Mouse (Mus musculus) limb, embryonic 11.5 days (tissue): ENCODE results near the gene Inpp5d. TPM values are rescaled to one million over a fixed set of nuclear protein-coding genes. Genes with fewer than 3 reads are reported as not detected.

ENCODE experiments used
- ATAC-seq: fragments of 200-750 bp; cut with Nextera tagmentation; 2 replicates; pipeline ENCODE4 v1.8.0; 2017; ENCODE audit warnings: low read depth; ENCODE audit not compliant: insufficient number of reproducible peaks, low FRiP score, low TSS enrichment
- DNase-seq: peaks from one replicate; pipeline ENCODE4 v3.0.0-alpha.2; 2015; ENCODE audit warnings: low spot score
- H3K27ac ChIP-seq: fragments of 300-500 bp; sonication (generic); replicated peaks from 2 replicates; pipeline ENCODE4 v1.5.1; 2014; ENCODE audit warnings: low read depth, mild to moderate bottlenecking, low read length
- H3K27me3 ChIP-seq: fragments of 300-500 bp; sonication (generic); 2 replicates; pipeline ENCODE4 v1.6.1; 2014; ENCODE audit warnings: mild to moderate bottlenecking, low read length, mixed read lengths; ENCODE audit not compliant: control insufficient read depth, insufficient read depth
- H3K36me3 ChIP-seq: fragments of 300-500 bp; sonication (generic); 2 replicates; pipeline ENCODE4 v1.6.1; 2014; ENCODE audit warnings: mild to moderate bottlenecking, low read length, moderate library complexity, mixed read lengths; ENCODE audit not compliant: control insufficient read depth, insufficient read depth
- H3K4me1 ChIP-seq: fragments of 300-500 bp; sonication (generic); 2 replicates; pipeline ENCODE4 v1.6.1; 2014; ENCODE audit warnings: low read length, mixed read lengths; ENCODE audit not compliant: control insufficient read depth, insufficient read depth
- H3K4me2 ChIP-seq: fragments of 300-500 bp; sonication (generic); 2 replicates; pipeline ENCODE4 v1.6.1; 2014; ENCODE audit warnings: low read depth, mild to moderate bottlenecking, moderate library complexity; ENCODE audit not compliant: severe bottlenecking
- H3K4me3 ChIP-seq: fragments of 300-500 bp; sonication (generic); 2 replicates; pipeline ENCODE4 v1.5.1; 2014; ENCODE audit warnings: low read depth, low read length
- H3K9ac ChIP-seq: fragments of 300-500 bp; sonication (generic); 2 replicates; pipeline ENCODE4 v1.6.1; 2014; ENCODE audit warnings: mild to moderate bottlenecking, low read length
- H3K9me3 ChIP-seq: fragments of 300-500 bp; sonication (generic); 2 replicates; pipeline ENCODE4 v1.6.1; 2016; ENCODE audit warnings: low read length; ENCODE audit not compliant: control insufficient read depth
- WGBS: fragments of 180-500 bp; shearing (Covaris S2); extraction: QIAGEN DNeasy Blood & Tissue Kit; methylation state at CpG from one replicate; pipeline ENCODE4 v1.1.7; 2014; 5-methylcytosine and 5-hydroxymethylcytosine counted together
- polyA plus RNA-seq: library from polyadenylated mRNA; unstranded; fragments of >200 nt; fragmentation: Nextera tagmentation; extraction: Ambion mirVana; gene quantifications from 2 replicates; pipeline ENCODE4 v1.2.1, GENCODE M21; 2014

Inpp5d gene
- polyA plus RNA-seq, 1 experiment from 2014 or later = 5.4 TPM

GRCm38 (mm10) chr1:87643016-87643415, 22.9 kb downstream of the Inpp5d start:
- DNase-seq = no peak
- Histone ChIP-seq H3K27ac (no peak overlapping the region), H3K36me3 (no peaks in the 10 kb centered on the region), H3K4me1 (no peaks in the 10 kb centered on the region), H3K9me3 (no peaks in the 10 kb centered on the region), H3K9ac (no peak overlapping the region), H3K4me2 (no peak overlapping the region), H3K4me3 (no peak overlapping the region), H3K27me3 (no peaks in the 10 kb centered on the region)
- 85% methylated on average over 7 of the region's 7 CpGs for WGBS
- ATAC-seq = no peak

DNA sequence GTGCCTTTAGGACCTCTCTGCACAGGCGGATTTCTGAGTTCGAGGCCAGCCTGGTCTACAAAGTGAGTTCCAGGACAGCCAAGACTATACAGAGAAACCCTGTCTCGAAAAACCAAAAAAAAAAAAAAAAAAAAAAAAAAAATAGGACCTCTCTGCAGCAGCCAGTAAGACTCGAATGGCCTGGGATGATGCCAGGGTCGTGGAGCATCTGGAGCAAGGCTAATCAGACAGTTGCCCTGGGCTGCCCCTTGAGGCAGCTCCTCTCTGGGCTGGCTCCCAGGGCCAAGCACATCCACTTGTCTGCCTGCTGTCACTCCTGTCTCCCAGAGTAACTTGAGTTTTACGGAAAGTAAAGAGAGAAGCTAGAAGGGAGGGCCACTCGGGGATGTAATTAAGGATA, 24.9 kb downstream of the Inpp5d start:
- Histone ChIP-seq H3K36me3 (no peaks in the 10 kb centered on the region), H3K9me3 (no peaks in the 10 kb centered on the region), H3K4me2 (no peak overlapping the region), H3K4me1 (peaks cover 2% of the 10 kb centered on the region; the same call in 1 of the 2 replicates), H3K4me3 (no peak overlapping the region), H3K9ac (no peak overlapping the region), H3K27ac (no peak overlapping the region), H3K27me3 (no peaks in the 10 kb centered on the region)
- DNase-seq (no peak), ATAC-seq (no peak)
- WGBS = 79% methylated on average over 6 of the region's 7 CpGs

GRCm38 (mm10) chr1:87645748-87646147, 25.6 kb downstream of the Inpp5d start:
- Histone ChIP-seq H3K27me3 (no peaks in the 10 kb centered on the region), H3K27ac (no peak overlapping the region), H3K4me3 (no peak overlapping the region), H3K9me3 (no peaks in the 10 kb centered on the region), H3K36me3 (no peaks in the 10 kb centered on the region), H3K9ac (no peak overlapping the region), H3K4me2 (no peak overlapping the region), H3K4me1 (peaks cover 2% of the 10 kb centered on the region; the same call in 1 of the 2 replicates)
- WGBS = 84% methylated on average over 6 of the region's 6 CpGs
- DNase-seq = no peak
- ATAC-seq = no peak

- Histone ChIP-seq H3K27ac (no peak overlapping the region), H3K9me3 (no peaks in the 10 kb centered on the region), H3K4me3 (no peak overlapping the region), H3K4me1 (peaks cover 2% of the 10 kb centered on the region; the same call in 1 of the 2 replicates), H3K36me3 (no peaks in the 10 kb centered on the region), H3K27me3 (no peaks in the 10 kb centered on the region), H3K9ac (no peak overlapping the region), H3K4me2 (no peak overlapping the region)
- DNase-seq (no peak), ATAC-seq (no peak)
- 80% methylated on average over 1 of the region's 1 CpGs for WGBS
Observed at GRCm38 (mm10) chr1:87647820-87648219, 27.7 kb downstream of the Inpp5d start.

- Histone ChIP-seq H3K4me3 (no peak overlapping the region), H3K4me2 (no peak overlapping the region), H3K9ac (no peak overlapping the region), H3K27ac (no peak overlapping the region), H3K36me3 (no peaks in the 10 kb centered on the region), H3K4me1 (peaks cover 2% of the 10 kb centered on the region; the same call in 1 of the 2 replicates), H3K9me3 (no peaks in the 10 kb centered on the region), H3K27me3 (no peaks in the 10 kb centered on the region)
- no peak for DNase-seq
- ATAC-seq = no peak
- 51% methylated on average over 7 of the region's 7 CpGs for WGBS
Observed at GRCm38 (mm10) chr1:87648657-87649056, 28.5 kb downstream of the Inpp5d start.

GRCm38 (mm10) chr1:87649219-87649805, 29.2 kb downstream of the Inpp5d start:
- Histone ChIP-seq H3K4me2 (no peak overlapping the region), H3K9me3 (no peaks in the 10 kb centered on the region), H3K27me3 (no peaks in the 10 kb centered on the region), H3K4me1 (peaks cover 2% of the 10 kb centered on the region; the same call in 1 of the 2 replicates), H3K9ac (no peak overlapping the region), H3K4me3 (no peak overlapping the region), H3K36me3 (no peaks in the 10 kb centered on the region), H3K27ac (no peak overlapping the region)
- DNase-seq = no peak
- 73% methylated on average over 4 of the region's 4 CpGs for WGBS
- ATAC-seq = no peak

DNA sequence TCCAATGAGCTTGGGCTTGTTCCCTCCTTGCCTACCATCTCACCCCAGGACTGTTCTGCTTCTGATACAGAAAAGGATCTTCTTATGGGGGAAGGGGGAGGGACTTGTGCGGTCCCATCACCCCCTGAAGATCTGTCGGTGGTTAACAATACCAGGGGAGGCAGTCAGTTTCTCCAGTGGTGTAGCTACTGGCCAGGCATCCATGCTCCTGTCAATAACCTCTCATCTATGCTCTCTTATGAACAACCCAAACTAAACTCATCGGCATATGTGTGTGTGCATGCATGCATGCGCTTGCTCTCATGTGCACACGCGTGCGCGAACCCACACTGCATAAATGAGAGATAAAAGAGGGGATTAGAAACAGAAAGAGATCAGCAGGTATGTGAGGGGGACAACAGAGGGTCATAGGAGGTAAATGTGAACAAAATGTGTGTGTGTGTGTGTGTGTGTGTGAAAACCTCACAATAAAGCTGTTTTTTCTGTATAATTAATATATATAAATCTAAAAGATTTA, 29.9 kb downstream of the Inpp5d start:
- H3K36me3 ChIP-seq = no peaks in the 10 kb centered on the region
- no peak for DNase-seq
- no peak overlapping the region for H3K4me2 ChIP-seq
- H3K9ac ChIP-seq = no peak overlapping the region
- H3K4me3 ChIP-seq = no peak overlapping the region
- H3K4me1 ChIP-seq = peaks cover 2% of the 10 kb centered on the region; the same call in 1 of the 2 replicates
- no peak overlapping the region for H3K27ac ChIP-seq
- ATAC-seq = no peak
- no peaks in the 10 kb centered on the region for H3K9me3 ChIP-seq
- no peaks in the 10 kb centered on the region for H3K27me3 ChIP-seq
- WGBS = 91% methylated on average over 8 of the region's 8 CpGs

DNA sequence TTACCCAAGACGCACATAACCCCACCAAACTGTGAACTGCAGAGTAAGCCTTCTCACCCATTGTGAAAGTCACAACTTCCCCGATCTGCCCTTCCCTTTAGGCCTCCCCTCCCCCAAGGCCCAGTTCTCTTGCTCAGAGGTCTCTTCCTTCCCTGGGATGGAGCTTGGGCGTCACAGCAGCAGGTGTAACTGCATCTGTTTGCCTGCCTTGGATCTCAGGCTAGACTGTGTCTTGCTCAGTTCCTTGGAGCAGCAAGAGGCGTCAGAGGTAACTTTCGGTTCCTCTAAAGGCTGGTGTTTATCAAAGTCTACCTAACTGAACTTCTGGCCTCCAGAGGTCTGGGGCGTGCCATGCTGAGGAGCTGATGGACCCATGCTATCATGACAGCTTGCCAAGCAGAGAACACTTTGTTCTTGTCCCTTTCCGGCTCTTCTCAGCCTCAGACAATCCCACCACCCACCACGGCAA, 30.5 kb downstream of the Inpp5d start:
- H3K4me2 ChIP-seq = no peak overlapping the region
- no peak for ATAC-seq
- no peak for DNase-seq
- H3K36me3 ChIP-seq = no peaks in the 10 kb centered on the region
- no peak overlapping the region for H3K4me3 ChIP-seq
- 79% methylated on average over 8 of the region's 8 CpGs for WGBS
- H3K27me3 ChIP-seq = no peaks in the 10 kb centered on the region
- no peak overlapping the region for H3K9ac ChIP-seq
- H3K27ac ChIP-seq = no peak overlapping the region
- H3K9me3 ChIP-seq = no peaks in the 10 kb centered on the region
- peaks cover 2% of the 10 kb centered on the region; the same call in 1 of the 2 replicates for H3K4me1 ChIP-seq
